Mouse (Mus musculus) kidney, adult 8-10 months (tissue): ENCODE data around the gene B3gnt2.
"Not testable (repeated sequence)": the region's sequence is repeated elsewhere in the genome, so short reads cannot be mapped to it uniquely, and the experiment has no call there.

Experiments used
- DNase-seq, 2 experiments: peaks; one replicate each; pipeline ENCODE4 v3.0.0; 2022

The B3gnt2 gene

DNA sequence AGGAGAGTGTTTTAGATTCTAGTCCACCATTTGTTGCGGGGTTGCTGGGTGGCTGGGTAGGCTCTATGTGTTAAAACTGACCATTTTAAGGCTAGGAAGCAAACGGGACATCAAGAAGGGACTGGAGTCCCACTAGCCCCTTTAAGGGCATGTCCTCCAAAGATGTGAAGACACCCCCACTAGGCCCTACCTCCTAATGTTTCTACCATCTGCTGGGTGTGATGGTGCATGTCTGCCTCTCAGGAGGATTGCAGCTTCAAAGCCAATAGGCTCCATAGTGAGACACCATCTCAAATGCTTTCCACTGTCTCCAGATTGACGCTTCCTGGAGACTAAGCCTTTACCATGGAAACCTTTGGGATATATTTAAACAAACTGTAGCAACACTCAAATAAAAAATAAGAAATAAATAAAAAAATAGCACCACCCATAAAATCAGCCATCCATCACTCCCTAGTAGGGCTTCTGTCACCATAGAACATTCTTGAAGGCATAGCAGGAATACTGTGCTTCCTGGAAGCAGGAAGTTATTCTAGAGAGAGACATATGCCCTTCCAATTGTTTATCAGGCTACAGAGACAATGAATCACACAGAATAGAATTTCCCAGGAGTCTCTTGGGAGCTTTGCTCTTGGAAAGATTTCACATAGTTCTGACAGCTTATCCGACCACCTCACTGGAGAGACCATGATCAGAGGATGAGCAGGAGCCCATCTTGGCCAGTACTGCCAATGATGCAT is 97.0 kb downstream of the B3gnt2 start:
- peak in 1 of 2 experiments; percentile 18 for DNase-seq

DNA sequence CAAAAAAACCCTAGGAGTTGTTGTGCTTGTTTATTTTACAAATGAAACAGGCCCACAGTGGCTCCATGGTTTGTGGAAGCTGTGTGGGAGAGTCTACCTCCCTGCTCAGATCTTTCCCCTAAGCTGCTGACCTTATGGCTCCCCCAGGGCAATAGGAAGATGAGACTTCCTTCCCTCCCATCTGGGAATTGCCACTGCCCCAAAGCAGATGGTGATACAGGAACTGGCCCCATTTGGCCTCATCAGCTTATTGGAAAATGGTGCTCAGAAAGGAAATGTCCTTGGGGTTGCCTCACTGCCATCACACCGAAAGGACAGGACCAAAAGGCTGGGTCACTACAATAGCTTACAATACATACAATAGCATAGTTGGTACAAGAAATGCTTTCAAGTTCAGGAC is 97.7 kb downstream of the B3gnt2 start:
- DNase-seq, result no peak

DNA sequence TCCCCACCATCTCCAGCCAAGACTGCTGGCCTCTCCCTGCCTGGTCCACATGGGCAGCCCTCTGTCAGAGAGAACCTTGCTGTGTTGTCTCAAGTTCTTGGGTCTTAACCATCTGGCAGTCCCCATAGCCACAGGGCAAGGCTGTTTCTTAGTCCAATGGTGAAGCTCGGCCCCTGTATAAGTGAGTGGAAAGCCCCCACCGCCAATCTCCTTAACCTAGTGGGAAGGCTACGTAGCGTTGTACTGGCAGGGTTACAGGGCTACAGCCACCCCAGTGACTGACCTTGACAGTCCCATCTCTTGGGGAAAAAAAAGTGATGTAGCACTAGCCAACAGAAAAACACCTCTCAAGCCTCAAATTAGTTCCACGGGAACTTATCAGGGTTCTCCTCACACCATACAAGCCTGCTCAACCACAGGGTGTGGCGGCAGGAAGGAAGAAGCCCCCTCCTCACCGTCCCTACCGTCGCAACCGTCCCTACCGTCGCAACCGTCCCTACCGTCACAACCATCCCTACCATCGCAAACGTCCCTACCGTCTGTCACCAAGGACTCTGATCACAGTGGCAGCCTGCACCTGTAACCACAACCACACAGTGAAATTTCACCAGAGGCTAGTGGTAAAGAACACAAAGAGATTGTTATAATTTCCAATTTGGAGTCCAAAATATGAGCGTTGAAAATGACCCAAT is 98.4 kb downstream of the B3gnt2 start:
- no peak for DNase-seq

DNA sequence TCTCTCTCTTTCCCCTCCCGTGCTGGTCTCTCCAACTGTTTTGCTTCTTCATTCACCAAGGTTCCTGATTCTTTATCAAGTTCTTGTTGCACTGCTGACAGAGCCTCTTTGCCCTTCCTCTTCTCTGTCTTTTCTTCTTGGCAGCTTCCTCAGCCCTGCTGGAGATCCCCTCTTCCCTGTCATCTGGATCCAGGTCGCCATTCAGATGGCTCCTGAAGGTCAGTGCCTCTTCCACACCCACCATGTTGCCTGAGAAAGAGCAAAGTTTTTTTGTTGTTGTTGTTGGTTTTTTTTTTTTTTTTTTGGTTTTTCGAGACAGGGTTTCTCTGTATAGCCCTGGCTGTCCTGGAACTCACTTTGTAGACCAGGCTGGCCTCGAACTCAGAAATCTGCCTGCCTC is 101.0 kb downstream of the B3gnt2 start:
- DNase-seq, result no peak

DNA sequence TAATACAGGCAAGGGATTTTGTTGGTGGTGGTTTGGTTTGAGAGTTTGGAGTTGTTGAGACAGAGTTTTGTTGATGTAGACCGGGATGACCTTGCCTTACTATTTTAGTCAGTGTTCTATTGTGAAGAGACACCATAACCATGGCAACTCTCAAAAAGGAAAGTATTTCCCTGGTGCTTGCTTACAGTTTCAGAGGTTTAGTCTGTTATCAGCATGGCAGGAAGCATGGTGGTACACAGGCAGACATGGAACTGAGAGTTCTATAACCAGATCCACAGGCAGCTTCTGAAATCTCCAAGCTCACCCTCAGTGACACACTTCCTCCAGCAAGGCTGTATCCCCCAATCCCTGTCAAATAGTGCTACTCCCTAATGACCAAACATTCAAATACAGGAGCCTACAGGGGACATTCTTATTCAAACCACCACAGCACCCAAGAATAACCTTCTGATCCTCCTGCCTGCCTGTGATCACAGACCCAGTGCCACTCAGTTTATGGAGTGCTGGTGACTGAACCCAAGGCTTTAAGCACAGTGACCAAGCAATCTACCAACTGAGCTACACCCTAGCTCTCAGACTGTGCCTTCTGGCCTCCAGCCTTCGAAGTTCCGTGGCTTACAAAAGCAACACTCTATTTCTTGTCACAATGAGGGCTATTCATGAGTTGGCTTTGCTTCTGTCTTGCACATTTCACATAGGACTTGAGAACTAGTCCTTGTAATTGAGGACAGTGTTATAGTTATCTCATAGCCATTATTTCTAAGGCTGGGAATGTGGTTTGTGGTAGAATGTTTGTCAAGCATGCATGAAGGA is 104.4 kb downstream of the B3gnt2 start:
- no peak for DNase-seq

DNA sequence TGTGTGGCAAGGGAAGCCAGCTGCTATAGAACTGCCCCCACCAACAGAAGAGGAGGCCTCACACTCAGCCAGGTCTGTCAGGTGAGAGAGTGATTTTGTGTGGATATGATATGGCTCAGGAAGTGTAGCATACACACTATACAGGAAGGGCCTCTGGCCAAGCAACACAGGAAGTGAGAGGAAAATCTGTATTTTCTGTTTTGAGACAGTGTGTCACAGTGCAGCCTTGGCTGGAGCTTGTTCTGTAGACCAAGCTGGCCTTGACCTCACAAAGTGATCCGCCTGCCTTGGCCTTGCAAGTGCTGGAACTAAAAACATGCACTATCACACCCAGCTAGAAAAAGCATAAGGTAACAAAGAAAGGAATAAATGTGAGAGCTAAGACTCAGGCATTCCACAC is 105.6 kb downstream of the B3gnt2 start:
- DNase-seq, result no peak

DNA sequence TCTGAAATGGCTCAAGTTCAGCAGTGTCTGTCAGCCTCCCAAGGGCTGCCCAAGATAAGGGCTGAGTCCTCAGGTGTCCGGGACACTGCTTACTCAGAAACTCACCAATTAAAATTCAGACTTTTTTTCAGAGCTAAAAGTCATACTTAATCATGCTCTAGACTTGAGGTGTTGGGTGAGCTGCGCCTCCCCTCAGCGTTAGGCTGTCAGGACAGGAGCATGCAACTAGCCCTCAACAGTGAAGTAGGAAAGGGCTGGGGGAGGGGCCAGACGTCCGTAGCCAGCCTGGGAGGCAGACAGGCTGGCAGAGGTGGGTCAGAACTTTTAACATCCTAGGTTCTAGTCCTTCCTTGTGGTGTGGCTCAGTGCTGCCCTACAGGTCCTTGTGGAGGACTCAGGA is 108.2 kb downstream of the B3gnt2 start:
- DNase-seq, result no peak

DNA sequence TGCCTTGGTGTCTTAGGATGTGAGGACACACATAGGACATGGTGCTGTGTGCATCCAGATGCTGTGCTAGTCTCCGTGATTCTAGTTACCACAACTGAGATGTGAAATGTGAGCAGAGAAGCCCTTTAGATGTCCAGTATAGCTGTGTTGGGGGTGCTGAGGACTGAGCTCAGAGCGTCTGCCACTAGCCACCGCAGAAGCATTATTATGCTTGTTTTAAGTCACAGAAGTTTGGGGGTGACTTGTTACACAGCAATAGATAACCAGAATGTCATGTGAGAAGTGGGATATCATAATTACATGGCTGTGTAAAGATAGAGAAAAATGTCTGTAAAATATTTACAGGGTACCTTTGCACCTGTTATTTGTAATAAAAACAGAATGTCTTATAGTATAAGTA is 109.2 kb downstream of the B3gnt2 start:
- no peak for DNase-seq

DNA sequence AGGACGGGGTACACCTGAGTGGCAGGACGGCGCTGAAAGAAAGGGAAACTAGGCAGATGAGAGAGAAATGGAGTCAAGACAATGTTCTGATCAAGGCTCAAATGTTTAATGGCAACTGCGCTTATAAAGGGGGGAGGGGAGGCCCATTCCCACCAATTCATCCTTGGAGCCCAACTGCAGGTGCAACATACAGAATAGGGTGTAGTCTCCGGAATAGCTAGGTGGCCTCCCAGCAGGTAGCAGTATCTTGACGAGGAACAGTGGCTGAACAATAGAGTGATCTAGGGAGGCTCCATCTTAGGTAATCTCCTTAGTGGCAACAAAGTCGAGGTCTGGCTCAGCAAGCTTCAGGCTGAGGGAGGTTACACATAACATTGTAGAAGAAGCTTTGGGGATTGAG is 113.4 kb downstream of the B3gnt2 start:
- DNase-seq, result no peak

DNA sequence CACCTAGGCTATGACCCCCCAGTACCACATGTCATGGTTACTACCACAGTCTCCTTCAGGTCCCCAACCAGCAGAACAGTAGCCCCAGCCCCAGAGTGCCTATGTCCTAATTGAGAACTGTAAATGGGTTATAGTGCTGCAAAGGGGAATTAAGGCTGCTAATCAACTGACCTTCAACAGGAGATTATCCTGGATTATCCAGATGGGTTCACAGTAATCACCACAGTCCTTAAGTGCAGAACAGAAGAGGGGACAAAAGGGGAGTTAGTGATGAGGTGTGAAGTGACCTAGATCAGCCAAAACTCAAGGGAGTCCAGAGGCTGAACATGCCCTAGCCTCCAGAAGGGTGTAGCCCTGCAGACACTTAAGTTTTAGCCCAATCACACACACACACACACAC is 115.4 kb downstream of the B3gnt2 start:
- DNase-seq, result no peak

DNA sequence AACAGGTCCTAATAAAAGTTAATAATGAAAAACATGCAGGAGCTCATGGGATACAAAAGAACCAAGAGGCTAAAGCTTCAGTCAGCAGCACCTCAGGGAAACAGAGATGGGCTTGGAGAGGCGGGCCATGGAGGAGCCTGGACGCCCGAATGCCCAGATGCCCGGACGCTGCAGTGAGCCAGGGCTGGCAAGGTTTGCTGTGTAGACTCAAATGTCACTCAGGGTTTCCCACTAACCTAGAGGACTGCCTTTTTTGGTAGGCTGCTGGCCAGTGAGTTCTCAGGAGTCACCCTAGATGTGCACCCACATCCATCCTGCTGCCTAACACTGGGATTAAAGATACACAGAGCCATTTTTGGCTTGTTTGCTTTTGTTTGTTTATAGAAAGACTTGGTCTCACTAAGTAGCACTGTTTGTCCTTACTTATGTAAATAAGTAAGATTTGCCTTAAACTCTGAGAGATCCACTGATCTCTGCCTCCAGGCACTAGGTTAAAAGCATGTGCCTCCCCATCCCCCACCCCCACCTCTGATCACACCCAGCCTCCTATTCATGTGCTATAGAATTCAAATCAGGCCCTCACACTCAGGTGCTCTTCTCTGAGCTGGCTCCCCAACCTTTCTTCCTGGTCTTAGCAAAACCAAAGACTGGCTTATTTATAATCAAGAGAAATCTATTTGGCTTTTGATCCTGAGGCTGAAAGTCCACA is 117.0 kb downstream of the B3gnt2 start:
- DNase-seq, result no peak

DNA sequence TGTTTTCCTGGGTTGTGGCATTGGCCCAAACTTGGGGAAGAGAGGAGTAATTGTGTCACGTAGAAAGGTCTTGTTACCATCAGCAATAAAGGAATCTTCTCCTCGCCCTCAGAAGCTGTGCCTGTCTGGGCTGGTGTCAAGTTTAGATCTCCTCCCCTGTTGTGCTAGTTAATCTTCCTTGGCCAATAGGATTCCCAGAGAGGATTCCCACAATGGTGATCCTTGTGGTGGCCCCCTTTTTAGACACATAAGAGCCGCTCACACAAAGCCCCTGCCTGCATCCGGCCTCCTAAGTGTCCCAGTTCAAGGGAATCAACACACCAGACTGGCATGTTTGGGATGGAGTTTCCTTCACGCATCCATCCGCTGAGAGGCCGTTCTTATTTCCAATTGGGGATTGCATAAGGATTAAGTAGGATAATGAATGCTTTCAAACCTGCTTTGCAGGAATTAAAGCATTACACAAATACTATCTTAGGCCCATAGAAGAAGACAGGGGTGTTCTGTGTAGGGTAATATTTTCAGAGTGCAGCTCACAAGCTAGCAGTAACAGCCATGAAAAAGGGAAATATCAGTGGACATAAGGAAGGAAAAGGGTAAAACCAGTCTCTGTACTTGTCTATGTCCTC is 118.6 kb downstream of the B3gnt2 start:
- DNase-seq, result no peak

DNA sequence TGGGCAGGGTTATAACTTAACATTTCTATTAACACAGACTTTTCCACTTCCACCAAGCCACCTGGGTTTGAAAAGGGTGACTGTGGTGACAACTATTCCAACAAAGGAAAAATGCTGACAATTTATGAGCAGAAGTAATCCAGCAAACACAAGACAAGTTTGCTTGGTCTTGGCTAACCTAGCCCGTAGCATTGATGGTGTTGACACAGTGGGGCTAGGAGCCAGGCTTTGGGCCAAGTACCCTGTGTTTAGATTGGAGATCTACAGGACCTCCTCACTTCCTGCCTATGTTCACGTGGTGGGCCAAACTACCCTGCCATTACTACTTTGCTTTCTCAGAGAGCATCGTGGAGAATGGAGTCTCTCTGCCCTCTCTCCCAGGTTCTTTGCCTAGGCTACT is 119.3 kb downstream of the B3gnt2 start:
- DNase-seq, result no peak

DNA sequence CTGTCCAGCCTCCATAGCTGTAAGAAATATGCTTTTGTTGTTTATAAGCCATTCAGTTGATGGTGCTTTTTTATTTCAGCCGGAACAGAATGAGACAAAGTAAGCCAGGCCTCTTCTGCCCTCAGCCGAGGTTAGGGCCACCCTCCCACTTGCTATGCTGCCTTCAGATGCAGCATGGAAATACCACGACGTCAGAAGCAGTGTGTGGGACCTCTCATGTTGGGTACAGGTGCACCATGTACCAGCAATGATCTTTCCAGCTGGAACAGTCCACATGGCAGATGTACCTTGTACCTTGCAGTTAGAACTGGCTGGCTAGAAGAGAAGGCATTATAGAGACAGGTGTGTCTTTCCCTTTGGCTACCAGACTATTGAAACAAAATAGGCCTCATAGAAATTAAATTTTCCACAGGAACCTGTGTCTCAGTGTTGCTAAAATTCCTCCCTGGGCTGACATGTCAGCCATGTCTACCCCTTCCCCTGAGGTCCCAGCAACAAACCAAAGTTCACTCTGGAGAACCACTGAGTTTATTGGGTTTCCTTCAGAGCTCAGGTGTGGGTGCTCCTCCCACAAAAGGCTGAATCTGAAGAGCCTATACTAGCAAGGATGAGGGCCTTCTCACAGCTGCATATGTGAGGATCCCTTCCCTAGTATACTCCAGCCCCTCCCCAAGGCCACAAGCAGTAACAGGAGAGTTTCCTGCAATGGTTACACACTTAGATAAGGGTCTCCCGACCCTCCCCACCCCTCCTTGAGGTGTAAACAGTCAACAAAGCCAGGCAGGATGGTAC is 121.1 kb downstream of the B3gnt2 start:
- peak in 1 of 2 experiments; percentile 17 for DNase-seq

DNA sequence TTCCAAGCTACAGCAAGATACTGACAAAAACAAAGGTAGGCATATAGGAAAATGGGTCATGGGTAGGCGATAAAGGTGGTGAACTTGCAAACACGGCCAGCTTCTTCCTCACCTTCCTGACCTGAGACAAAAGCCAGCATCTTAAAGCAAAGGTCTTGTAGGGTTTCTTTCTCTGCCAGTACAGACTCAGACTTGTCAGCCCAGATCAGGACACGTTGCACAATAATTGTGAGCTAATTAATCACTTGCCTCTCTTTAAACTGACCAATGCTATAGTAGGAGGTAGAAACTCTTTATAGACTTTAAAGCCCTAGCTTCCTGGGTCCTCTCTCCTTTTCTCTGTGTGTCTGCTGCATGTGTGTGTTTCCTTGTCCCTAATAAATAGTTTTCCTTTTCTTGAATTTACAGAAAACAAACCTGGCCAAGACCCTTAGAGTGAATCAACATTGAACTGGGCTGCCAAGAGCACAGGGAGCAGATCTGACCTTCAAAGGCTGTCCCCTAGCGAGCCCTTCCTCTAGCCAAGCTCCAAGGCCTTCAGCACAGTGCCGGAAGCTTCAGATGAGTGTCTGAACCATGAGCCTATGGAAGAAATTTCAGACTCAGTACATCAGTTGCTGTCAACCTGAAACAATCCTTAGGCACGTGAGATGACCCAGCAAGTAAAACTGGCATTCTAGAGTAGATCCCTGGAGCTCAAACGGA is 124.1 kb downstream of the B3gnt2 start:
- DNase-seq, result no peak

DNA sequence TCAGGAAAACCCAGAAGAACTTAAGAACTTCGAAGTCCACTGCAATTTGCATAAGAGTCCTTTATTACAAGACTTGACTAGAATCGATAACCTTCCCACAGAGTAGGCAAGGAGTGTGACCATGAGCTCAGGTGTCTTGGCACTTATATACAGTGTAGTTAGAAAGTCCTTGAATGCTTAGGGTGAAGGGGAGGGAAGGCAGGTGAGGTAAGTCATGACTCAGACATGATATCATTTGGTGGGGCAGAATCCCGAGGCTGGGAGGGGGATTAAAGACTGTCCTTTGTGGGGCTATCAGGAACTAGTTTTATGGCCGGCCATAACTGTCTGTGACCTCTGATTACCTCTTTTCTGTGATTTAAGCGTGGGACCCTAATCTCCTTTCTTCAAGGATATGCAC is 125.6 kb downstream of the B3gnt2 start:
- DNase-seq, result not testable (repeated sequence)

DNA sequence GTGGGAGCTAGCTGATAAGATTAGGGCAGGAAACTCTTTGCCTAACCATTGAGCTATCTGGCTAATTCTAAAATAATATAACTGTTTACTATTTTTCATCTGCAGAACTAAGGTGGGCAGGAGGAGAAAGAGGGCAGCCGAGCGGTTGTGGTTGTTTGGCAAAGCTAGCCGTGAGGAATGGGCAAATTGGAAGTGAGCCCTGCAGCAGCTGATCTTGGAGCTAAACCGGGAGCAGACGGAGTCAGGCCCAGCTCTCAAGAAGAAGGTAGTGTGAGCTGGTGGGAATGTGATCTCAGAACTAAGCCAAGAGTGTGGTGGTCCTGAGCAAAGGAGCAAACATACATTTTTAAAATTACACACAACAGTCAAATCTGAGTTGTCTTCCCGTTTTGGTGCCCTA is 126.8 kb downstream of the B3gnt2 start:
- no peak for DNase-seq

DNA sequence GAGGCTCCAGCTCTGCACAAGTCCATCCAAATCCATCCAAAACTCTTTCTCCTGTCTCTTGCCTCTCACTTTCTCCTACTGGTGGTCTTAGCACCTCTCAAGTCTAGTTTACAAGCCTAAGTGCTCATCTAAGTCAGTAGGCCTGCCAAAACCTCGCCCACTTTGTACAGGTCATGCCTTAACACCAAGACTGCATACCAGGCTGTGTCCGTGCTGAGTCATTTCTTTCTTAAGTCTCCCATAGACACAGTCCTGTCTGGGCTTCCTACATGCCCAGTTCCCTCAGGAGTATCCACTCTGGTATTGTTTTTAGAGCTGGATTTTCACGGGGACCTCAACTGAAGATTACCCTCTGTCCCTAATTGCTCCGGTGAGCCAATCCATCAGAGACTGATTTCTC is 127.9 kb downstream of the B3gnt2 start:
- no peak for DNase-seq

DNA sequence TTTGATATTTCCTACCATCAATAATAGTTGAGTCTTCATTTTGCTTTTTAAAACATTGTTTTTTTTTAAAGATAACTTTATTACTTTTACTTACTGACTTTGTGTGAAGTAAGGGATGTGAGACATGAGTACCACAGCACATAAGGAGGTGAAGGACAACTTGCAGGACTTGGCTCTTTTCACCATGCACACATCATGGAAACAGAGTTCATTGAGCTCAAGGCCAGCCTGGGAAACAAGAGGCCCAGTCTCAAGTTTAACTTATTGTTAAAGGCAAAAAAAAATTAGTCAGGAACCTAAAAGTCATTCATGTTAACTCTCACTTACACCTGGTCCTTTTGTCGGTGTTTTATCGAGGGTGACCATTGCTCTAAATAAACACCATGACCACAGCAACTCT is 137.7 kb downstream of the B3gnt2 start:
- no peak for DNase-seq

DNA sequence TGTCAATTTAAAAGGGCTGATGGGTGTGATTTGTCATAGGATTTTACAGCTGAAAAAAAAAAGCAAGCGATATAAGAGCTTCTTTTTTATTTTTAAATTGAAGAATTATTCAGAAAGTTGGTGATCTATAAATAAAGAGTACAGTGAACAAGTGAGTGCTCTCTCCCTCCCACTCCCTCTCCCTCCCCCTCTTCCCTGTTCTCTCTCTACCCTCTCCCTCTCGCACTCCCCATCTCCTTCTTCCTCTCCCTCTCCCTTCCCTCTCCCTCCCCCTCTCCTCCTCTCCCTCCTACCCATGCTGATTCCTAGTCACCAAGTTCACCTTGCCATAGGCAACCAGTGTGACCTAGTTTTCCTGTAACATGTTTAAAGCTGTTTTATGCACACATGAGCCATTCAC is 140.7 kb downstream of the B3gnt2 start:
- DNase-seq, result peak in 1 of 2 experiments; percentile 17

DNA sequence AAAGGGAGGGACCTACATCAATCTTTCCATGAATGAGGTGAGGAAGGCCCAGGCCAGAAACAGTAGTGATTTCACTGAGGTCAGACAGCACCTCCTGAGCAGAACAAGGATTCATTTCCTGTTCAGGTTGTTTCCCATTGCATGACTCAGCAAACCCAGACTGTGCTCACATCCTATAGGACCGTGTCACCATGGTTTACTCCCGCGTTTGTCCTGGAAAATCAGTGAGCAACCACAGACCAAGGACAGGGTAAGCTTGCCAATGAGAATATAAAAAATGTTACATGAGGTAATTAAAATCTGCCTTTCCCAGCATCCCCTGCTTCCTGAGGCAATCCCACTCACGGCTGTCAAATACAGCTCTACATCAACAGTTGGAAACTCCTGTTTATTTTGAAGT is 141.2 kb downstream of the B3gnt2 start:
- no peak for DNase-seq
